Mouse (Mus musculus) forebrain, postnatal 0 days (tissue): Measurements from ENCODE around the gene Ern1. TPM values are rescaled to one million over a fixed set of nuclear protein-coding genes. Genes with fewer than 3 reads are reported as not detected.

Experiments
- ATAC-seq: fragments of 200-750 bp; cut with Nextera tagmentation; 2 replicates; pipeline ENCODE4 v1.8.0; 2017; ENCODE audit warnings: mild to moderate bottlenecking, moderate library complexity
- DNase-seq: peaks from one replicate; pipeline ENCODE4 v3.0.0-alpha.2; 2015
- H3K27ac ChIP-seq: fragments of 300-500 bp; sonication (generic); 2 replicates; pipeline ENCODE4 v1.5.1; 2014; ENCODE audit warnings: low read depth, mild to moderate bottlenecking, antibody characterized with exemption, low read length, moderate library complexity, mixed read lengths
- H3K27me3 ChIP-seq: fragments of 300-500 bp; sonication (generic); 2 replicates; pipeline ENCODE4 v1.6.1; 2014; ENCODE audit warnings: mild to moderate bottlenecking, low read length, mixed read lengths; ENCODE audit not compliant: insufficient read depth
- H3K36me3 ChIP-seq: fragments of 300-500 bp; sonication (generic); 2 replicates; pipeline ENCODE4 v1.6.1; 2014; ENCODE audit warnings: mild to moderate bottlenecking, moderate library complexity; ENCODE audit not compliant: insufficient read depth
- H3K4me1 ChIP-seq: fragments of 300-500 bp; sonication (generic); 2 replicates; pipeline ENCODE4 v1.6.1; 2014; ENCODE audit warnings: antibody characterized with exemption; ENCODE audit not compliant: insufficient read depth
- H3K4me2 ChIP-seq: fragments of 300-500 bp; sonication (generic); 2 replicates; pipeline ENCODE4 v1.6.1; 2014; ENCODE audit warnings: low read depth, mild to moderate bottlenecking, moderate library complexity
- H3K4me3 ChIP-seq: fragments of 300-500 bp; sonication (generic); 2 replicates; pipeline ENCODE4 v1.5.1; 2014; ENCODE audit warnings: low read depth, low read length, mixed read lengths
- H3K9ac ChIP-seq: fragments of 300-500 bp; sonication (generic); 2 replicates; pipeline ENCODE4 v1.6.1; 2014; ENCODE audit warnings: mild to moderate bottlenecking
- H3K9me3 ChIP-seq: fragments of 300-500 bp; sonication (generic); 2 replicates; pipeline ENCODE4 v1.6.1; 2016; ENCODE audit warnings: low read length
- CTCF ChIP-seq: sonication (generic); IDR thresholded peaks from 2 replicates; pipeline ENCODE4 v1.5.1; 2016; ENCODE audit warnings: antibody characterized with exemption, control low read depth, low read depth
- WGBS: fragments of 180-500 bp; shearing (Covaris S2); extraction: QIAGEN DNeasy Blood & Tissue Kit; methylation state at CpG from one replicate; pipeline ENCODE4 v1.1.7; 2014; 5-methylcytosine and 5-hydroxymethylcytosine counted together
- polyA plus RNA-seq: library from polyadenylated mRNA; unstranded; fragments of >200 nt; fragmentation: Nextera tagmentation; extraction: Ambion mirVana; gene quantifications from 2 replicates; pipeline ENCODE4 v1.2.1, GENCODE M21; 2015
- total RNA-seq: library from RNA; depleted of rRNA; stranded (reverse); fragments of >200 nt; gene quantifications from 2 replicates; pipeline ENCODE4 v1.2.3, GENCODE M21; 2014

Ern1 gene
- total and polyA plus RNA-seq, 2 experiments from 2014 or later, result 1.7 to 8.4 TPM

DNA sequence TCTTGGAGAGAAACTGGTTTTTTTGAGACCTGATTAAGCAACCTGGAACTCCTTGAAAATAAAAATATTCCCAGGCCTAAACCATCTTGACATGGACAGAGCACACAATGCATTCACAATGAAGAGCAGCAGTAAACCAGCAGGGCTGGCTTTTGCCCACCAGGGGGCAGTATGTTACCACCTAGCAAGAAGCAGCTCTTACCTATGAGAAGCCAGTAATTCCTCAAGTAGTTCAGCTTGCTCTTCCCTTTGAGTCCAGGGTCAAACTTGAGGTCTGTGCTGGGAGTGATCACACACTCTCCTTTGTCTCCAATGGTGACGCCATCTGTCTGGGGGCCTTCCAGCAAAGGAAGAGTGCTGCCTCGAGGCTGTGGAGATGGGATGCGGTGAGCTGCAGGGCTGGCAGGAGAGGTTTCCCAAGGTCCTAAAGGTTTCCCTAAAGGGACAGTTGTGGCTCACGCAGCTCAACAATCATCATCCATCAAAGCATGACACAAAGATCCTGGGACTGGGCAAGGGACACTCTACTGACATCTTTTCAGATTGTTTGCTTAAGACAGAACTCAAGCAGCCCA is 68.9 kb downstream of the Ern1 start:
- Histone ChIP-seq H3K36me3 (peaks cover 13% of the 10 kb centered on the region; the same call in 1 of the 2 replicates), H3K27ac (no peak overlapping the region), H3K4me1 (no peaks in the 10 kb centered on the region), H3K4me2 (no peak overlapping the region), H3K9me3 (no peaks in the 10 kb centered on the region), H3K27me3 (no peaks in the 10 kb centered on the region), H3K4me3 (no peak overlapping the region), H3K9ac (no peak overlapping the region)
- peak; percentile 98 for TF ChIP-seq CTCF
- peak; percentile 93 for DNase-seq
- WGBS, result 47% methylated on average over 4 of the region's 4 CpGs
- peak; percentile 84 for ATAC-seq

DNA sequence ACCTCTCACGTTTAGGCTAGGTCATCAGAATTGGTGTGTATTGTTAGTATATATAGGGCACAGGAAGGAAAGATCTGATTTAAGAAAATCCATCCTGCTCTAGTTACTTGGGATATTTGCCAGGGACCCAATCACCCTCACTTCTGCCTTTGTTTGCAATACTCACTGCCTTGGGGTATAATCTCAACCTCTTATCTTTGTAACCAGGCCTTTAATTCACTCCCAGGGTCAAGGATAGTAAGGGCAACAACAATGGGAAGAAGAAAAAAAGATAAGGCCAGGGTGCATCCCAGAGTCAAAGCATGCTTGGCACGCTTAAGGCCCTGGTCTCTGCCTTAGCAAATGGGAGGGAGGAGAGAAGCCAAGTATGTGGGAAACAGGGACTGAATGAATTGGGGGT is 69.8 kb downstream of the Ern1 start:
- DNase-seq (no peak), ATAC-seq (no peak)
- Histone ChIP-seq H3K27ac (no peak overlapping the region), H3K36me3 (peaks cover 13% of the 10 kb centered on the region), H3K4me1 (no peaks in the 10 kb centered on the region), H3K27me3 (no peaks in the 10 kb centered on the region), H3K4me2 (no peak overlapping the region), H3K4me3 (no peak overlapping the region), H3K9me3 (no peaks in the 10 kb centered on the region), H3K9ac (no peak overlapping the region)
- 84% methylated on average over 2 of the region's 2 CpGs for WGBS
- no peak for TF ChIP-seq CTCF

DNA sequence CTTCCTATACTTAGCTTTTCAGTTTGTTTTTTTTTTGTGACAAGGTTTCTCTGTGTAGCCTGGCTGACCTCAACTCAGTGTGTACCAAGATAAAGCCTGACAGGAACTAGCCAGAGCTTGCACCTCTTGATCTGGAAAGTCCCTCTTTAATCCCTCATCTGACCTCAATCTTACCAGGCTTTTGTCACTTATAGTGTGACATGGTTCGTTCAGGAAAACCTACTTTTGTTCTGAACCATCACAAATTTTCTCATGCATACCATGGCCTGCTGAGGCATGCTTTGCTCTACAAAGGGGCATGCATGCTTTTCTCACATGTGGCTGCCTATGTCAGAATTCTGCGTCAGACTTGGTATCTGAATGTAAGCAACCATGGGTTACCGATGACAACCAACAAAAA is 71.3 kb downstream of the Ern1 start:
- Histone ChIP-seq H3K9me3 (no peaks in the 10 kb centered on the region), H3K27ac (no peak overlapping the region), H3K27me3 (no peaks in the 10 kb centered on the region), H3K4me1 (no peaks in the 10 kb centered on the region), H3K9ac (no peak overlapping the region), H3K4me3 (no peak overlapping the region), H3K36me3 (peaks cover 13% of the 10 kb centered on the region), H3K4me2 (no peak overlapping the region)
- ATAC-seq (no peak), DNase-seq (no peak)
- WGBS, result 70% methylated on average over 3 of the region's 3 CpGs
- TF ChIP-seq CTCF, result no peak

DNA sequence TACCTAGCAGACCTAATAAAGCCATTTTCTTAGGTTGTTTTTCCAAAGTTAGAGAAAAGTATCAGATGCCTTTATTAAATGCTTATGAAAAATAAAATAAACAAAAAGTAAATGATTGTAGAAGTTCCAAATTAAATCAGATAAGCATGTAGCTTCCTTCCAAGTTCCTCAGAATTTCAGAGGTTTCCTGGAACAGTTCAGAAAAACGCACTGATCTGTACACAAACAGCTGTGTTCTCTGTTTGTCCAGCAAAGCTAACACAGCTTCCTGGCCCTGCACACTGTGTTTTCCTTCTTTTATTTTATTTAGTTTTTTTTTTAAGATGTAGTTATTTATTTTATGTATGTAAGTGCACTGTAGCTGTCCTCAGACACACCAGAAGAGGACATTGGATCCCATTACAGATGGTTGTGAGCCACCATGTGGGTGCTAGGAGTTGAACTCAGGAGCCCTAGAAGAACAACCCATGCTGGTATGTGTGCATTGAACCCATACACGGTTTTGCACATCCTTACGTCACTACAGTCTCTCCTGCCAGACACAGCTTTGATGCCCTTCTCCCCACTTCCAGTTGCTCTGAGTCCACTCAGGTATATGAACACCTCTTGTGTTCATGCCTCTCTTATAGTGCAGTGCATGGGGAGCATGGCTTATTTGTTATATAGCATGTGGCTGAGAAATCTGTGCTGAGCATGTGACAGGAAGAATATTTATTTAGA is 74.9 kb downstream of the Ern1 start:
- DNase-seq (no peak), ATAC-seq (no peak)
- Histone ChIP-seq H3K27ac (no peak overlapping the region), H3K4me3 (no peak overlapping the region), H3K36me3 (peaks cover 20% of the 10 kb centered on the region), H3K4me1 (no peaks in the 10 kb centered on the region), H3K27me3 (no peaks in the 10 kb centered on the region), H3K4me2 (no peak overlapping the region), H3K9me3 (no peaks in the 10 kb centered on the region), H3K9ac (no peak overlapping the region)
- WGBS, result 89% methylated on average over 3 of the region's 3 CpGs
- TF ChIP-seq CTCF, result no peak

DNA sequence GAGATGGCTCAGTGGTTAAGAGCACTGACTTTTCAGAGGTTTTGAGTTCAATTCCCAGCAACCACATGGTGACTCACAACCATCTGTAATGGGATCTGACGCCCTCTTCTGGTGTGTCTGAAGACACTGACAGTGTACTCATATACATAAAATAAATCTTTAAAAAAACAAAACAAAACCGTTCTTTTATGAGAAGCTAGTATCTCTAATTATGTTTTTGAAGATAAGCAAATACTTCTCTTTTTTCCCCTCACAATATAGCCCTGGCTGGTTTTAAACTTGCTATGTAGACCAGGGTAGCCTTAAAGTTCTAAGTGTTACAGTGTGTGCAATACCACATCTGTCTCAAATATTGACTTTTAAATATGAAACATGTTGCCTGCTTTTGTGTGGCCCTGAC is 76.5 kb downstream of the Ern1 start:
- no peak for ATAC-seq
- no peak for TF ChIP-seq CTCF
- Histone ChIP-seq H3K36me3 (peaks cover 34% of the 10 kb centered on the region), H3K27ac (no peak overlapping the region), H3K9me3 (no peaks in the 10 kb centered on the region), H3K27me3 (no peaks in the 10 kb centered on the region), H3K9ac (no peak overlapping the region), H3K4me1 (no peaks in the 10 kb centered on the region), H3K4me3 (no peak overlapping the region), H3K4me2 (no peak overlapping the region)
- 89% methylated on average over 2 of the region's 2 CpGs for WGBS
- no peak for DNase-seq

DNA sequence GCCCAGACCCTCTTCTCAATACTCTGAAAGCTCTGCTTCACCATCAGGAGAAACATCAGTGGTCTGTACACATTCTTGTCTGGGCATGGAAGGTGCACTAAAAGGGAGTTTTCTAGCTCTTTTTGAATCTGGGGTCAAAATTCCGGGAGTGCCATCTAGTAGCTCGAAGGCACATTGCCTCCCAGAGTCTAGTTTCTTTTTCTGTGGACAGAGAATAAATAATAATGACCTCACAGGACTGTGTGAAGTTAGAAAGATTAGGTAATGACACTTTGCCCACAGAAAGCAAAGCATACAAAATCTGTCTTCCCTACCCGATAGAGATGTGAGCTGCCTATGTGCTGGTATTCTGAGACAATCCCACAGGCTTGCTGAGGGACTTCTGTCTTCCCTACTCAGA is 77.1 kb downstream of the Ern1 start:
- no peak overlapping the region for H3K4me3 ChIP-seq
- no peak for TF ChIP-seq CTCF
- H3K27ac ChIP-seq, result no peak overlapping the region
- H3K4me1 ChIP-seq, result no peaks in the 10 kb centered on the region
- no peaks in the 10 kb centered on the region for H3K27me3 ChIP-seq
- 90% methylated on average over 3 of the region's 3 CpGs for WGBS
- H3K4me2 ChIP-seq, result no peak overlapping the region
- no peak overlapping the region for H3K9ac ChIP-seq
- DNase-seq, result no peak
- H3K36me3 ChIP-seq, result peaks cover 41% of the 10 kb centered on the region
- H3K9me3 ChIP-seq, result no peaks in the 10 kb centered on the region
- no peak for ATAC-seq

DNA sequence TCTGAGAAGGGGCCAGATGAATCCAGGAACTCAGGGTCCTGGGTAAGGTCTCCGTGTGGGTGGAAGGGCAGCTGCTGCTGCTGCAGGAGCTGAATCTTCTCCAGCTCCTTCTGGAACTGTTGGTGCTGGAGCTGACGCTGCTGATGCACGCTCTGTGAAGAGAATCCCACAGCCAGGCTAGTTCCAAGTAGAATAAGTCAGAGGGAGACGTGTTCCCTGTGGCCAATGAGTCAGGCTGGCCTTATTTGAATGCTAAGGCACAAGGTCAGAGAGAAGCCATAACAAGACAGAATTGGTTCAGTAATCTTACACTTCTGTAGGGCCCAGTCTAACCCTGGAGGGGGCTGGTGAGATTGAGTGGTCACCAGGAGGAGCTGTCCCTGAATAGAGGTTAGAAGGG is 77.6 kb downstream of the Ern1 start:
- Histone ChIP-seq H3K36me3 (peaks cover 46% of the 10 kb centered on the region), H3K4me2 (no peak overlapping the region), H3K9ac (no peak overlapping the region), H3K4me1 (no peaks in the 10 kb centered on the region), H3K27me3 (no peaks in the 10 kb centered on the region), H3K4me3 (no peak overlapping the region), H3K9me3 (no peaks in the 10 kb centered on the region), H3K27ac (no peak overlapping the region)
- TF ChIP-seq CTCF, result no peak
- DNase-seq, result no peak
- 80% methylated on average over 4 of the region's 4 CpGs for WGBS
- no peak for ATAC-seq
